Mouse (Mus musculus) cerebellum, adult 9-10 months (tissue): Measurements from ENCODE around the gene Hist1h4b.
"Not testable (repeated sequence)": the region's sequence is repeated elsewhere in the genome, so short reads cannot be mapped to it uniquely, and the experiment has no call there.

Source experiments
- DNase-seq: peaks from one replicate; pipeline ENCODE4 v3.0.0; 2022

Hist1h4b gene

GRCm38 (mm10) chr13:23759251-23759771 lies 2.5 kb downstream of the Hist1h4b start:
- DNase-seq = peak; percentile 47

GRCm38 (mm10) chr13:23759916-23760239 lies 3.1 kb downstream of the Hist1h4b start:
- DNase-seq = no peak

GRCm38 (mm10) chr13:23760240-23760971 lies 3.6 kb downstream of the Hist1h4b start:
- peak; percentile 64 for DNase-seq

DNA sequence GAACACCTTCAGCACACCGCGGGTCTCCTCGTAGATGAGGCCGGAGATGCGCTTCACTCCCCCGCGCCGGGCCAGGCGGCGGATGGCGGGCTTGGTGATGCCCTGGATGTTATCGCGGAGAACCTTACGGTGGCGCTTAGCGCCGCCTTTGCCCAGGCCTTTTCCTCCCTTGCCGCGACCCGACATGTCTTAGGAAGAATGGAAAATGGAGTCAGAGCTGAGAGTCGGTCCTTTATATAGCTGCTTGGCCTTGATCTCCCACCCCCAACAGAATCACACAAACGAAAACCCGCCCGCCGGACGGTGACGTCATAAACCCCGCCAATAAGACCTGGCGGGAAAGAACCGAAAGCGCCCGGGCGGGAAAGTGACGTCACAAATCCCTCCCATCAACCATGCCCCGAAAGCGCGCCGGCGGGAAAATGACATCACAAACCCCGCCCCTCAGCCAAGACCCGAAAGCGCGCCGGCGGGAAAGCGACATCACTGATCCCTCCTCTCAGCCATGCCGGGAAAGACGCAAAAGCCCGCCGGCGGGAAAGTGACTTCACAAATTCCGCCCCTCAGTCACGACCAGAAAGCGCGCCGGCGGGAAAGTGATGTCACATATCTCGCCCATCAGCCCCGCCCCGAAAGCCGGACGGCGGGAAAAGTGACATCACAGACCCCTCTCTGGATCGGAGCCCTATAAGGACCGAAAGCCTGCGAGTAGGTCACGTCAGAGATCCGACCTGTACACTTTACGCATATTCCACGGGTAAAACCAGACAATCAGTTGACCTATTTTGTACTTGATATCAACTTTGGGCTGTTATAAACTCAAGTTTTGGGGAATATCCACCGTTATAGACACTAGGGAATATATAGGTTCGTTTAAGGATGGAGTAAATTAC lies 4.4 kb downstream of the Hist1h4b start, which contains the start of gene Hist1h4a:
Hist1h4a (minus strand) TSS at position 259 of the 893 bp plus-strand sequence.
- peak; percentile 99 for DNase-seq

GRCm38 (mm10) chr13:23761871-23762821 lies 5.3 kb downstream of the Hist1h4b start, which contains the start of gene Hist1h3a:
Hist1h3a (minus strand) TSS chr13:23762386.
- peak; percentile 94 for DNase-seq

GRCm38 (mm10) chr13:23763242-23763585 lies 6.4 kb downstream of the Hist1h4b start:
- DNase-seq = no peak

DNA sequence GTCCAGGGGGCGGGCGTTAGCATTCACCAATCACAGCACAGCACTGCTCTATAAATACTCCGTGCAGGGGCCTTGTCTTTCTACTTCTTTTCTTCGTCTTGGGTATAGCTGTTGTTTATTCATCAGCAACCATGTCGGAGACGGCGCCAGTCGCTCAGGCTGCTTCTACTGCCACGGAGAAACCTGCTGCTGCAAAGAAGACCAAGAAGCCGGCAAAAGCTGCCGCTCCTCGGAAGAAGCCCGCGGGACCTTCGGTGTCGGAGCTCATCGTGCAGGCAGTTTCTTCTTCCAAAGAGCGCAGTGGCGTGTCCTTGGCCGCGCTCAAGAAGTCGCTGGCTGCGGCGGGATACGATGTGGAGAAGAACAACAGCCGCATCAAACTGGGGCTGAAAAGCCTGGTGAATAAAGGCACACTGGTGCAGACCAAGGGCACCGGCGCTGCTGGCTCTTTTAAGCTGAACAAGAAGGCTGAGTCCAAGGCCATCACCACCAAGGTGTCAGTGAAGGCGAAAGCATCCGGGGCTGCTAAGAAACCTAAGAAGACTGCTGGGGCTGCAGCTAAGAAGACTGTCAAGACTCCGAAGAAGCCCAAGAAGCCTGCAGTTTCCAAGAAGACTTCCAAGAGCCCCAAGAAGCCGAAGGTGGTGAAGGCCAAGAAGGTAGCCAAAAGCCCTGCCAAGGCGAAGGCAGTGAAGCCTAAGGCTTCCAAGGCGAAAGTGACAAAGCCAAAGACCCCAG lies 6.9 kb downstream of the Hist1h4b start, which contains the start of gene Hist1h1a:
Hist1h1a (plus strand) TSS at position 81 of the 738 bp plus-strand sequence.
- peak; percentile 85 for DNase-seq

DNA sequence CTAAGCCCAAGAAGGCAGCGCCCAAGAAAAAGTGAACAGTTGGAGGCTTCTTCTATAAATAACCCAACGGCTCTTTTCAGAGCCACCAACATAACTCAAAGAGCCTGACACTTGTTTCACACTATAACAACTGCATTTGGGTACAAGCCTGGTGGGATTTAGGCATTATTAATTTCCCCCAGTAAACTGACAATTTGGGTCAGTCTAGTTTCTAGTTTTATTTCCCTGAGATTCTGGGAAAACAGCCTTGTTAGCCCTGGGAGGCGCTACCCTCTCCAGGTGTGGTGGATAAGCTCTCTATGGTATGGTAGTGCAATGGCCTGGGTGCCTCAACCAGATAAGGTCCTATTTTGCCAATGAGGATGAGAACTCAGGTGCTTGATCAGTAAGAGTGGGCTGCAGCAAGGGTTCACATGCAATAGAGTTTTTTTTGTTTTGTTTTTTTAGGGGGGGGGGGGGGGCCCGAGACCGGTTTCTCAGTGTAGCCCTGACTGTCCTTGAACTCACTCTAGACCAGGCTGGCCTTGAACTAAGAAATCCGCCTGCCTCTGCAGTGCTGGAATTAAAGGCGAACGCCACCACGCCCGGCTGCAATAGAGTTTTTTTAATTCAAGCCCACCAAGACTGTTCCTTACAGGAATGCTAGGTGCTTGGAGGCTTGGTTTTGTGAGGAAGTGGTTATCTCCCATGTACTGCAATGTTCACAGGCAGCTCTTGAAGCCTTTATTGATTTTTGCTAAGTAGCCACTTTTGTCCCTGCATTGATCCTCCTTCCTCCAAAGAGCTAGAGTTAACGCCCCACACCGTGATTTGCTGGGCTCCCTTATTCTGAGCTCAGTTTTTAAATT lies 7.7 kb downstream of the Hist1h4b start:
- peak; percentile 19 for DNase-seq

DNA sequence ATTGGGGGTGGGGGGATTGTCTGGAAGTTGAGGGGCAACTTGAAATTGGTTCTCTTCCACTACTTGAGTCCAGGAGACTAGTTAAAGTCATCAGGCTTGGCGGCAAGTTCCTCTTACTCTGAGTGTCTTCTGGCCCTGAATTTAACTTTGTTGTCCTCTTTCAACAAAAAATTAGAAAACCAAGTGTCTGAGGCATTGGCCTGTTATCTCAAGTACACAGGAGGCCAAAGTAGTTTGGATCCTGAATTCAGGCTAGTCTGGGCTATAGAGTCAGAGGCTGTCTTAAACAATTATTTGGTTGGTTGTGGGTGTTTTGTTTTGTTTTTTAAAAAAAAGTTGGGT lies 8.3 kb downstream of the Hist1h4b start:
- DNase-seq = no peak

DNA sequence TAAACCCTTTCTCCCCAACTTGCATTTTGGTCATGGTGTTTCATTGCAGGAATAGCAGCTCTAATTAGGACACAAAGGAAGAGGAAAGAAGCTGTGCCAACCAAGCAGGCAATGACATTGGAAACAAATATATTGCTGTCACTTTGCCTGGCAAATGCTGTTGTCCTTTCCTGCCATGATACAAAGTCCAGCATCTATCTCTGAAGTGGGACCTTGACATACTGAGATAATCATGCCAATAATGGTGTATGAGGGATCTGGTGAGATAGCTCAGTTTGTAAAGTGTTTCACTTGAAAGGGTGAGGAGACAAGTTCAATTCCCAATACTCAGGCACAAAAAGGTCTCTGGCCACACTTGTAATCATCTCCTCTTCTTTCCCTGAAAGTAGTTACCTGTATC lies 10.0 kb downstream of the Hist1h4b start:
- no peak for DNase-seq

- DNase-seq = no peak
These were observed 12.1 kb downstream of the Hist1h4b start for GRCm38 (mm10) chr13:23768834-23769397.

DNA sequence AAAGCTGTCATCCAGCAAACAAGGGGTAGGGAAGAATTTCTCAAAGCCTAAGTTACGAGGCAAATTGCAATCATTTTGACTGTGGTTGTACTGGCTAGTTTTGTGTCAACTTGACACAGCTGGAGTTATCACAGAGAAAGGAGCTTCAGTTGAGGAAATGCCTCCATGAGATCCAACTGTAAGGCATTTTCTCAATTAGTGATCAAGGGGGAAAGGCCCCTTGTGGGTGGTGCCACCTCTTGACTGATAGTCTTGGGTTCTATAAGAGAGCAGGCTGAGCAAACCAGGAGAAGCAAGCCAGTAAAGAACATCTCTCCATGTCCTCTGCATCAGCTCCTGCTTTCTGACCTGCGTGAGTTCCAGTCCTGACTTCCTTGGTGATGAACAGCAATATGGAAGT lies 12.8 kb downstream of the Hist1h4b start, which contains the start of gene Trim38:
Trim38 (plus strand) TSS at position 301 of the 400 bp plus-strand sequence.
- not testable (repeated sequence) for DNase-seq

DNA sequence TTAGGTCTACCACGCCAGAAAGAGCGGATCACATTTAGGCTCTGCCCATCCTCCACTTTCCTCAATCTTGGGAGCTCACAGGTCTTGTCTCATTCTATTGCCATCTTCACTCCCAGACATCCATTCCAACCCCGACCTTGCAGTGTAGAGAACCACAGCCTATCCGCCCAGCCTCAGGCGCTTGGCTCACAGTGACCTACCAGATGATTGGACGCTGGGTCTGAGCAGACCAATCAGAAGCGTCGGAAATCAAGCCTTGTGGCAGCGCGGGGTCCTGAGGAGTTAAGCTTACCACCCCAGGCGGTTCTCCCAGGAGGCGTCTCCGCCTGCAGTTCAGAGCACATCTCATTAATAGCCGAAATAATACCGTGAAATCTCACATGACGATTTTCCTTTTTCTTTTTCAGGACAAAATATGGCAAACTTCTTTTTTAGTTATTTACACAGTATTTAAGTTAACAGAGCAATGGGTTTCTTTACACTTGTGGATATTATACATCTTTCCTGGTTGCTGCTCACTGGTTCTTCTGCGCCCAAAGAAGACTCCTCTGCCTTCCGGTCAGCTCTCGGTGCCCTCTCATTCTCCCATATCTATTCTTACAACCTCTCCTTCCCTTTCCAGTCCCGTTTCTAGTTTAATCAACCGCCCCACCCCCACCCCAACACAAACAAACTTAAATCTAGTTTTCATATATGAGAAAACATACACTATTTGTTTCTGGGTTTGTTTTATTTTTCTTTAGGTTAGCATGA lies 15.9 kb downstream of the Hist1h4b start:
- peak; percentile 5 for DNase-seq

- no peak for DNase-seq
These were observed 21.5 kb downstream of the Hist1h4b start for GRCm38 (mm10) chr13:23778339-23778738.

DNA sequence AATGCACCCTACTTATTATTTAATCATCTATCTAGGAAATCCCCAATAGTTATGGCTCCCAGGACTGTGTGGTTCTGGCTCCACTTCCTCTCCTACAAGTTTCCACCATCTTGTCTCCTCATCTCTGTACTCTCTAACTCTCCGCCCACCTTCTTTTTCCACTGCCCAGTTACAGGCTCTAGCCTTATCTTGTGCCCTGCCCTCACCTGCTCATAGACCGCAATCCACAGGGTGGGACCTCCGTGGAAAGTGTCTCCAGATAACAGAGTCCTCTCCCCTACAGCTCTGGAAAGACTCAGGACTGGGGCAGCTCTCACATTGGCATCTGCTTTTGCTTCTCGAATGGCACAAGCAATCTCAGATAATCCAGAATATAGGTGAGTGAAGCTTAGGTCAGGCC lies 22.2 kb downstream of the Hist1h4b start:
- DNase-seq = no peak

- DNase-seq = peak; percentile 38
These were observed 35.7 kb downstream of the Hist1h4b start for GRCm38 (mm10) chr13:23792520-23792919.

DNA sequence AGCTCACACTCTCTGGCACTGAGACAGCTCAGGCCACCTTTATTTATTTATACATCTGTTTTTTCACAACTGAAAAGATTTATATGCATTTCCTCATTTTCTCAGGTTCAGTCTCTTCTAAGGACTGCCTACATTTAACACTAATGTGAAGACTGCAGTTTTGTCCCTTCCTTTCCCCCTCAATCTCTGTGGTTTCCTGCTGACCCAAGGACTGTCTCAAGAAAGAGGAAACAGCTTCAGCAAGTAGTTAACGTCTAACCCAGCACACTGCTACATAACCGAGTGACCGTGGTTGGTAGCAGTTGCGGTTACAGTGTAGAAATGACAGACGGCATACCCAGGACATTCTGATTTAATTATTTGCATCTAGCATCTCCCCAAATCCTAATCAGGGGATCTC lies 42.6 kb downstream of the Hist1h4b start:
- no peak for DNase-seq

DNA sequence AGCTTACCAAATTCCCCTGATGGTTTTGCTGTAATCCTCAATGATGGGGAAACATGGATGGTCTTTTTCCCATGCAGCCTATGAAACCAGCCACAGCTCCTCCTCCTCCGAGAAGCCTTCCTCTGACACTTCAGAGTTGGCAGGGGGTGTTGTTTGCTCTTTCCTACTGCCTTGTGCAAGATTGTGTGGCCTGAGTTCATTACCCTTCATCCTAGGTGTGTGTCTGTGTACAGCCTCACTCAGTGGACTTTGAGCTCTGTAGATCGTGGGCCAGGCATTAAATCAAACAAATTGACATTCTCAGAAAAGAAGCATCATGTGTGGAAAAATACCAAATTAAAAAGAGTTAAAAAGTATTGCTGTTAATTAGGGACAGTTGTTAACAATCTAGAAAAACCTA lies 47.7 kb downstream of the Hist1h4b start:
- no peak for DNase-seq

GRCm38 (mm10) chr13:23806422-23807052 lies 49.7 kb downstream of the Hist1h4b start, which contains the start of gene Slc17a2:
Slc17a2 (plus strand) TSS chr13:23806993.
- no peak for DNase-seq
